Comparison of ENCODE assay signal across 14 mouse cellular contexts in genomic region chr5:24396254-24396653, GRCm38 (mm10). TPM values are rescaled to one million over a fixed set of nuclear protein-coding genes. Genes with fewer than 3 reads are reported as not detected.
DNase-seq lines count a peak whose midpoint lies in the region; ATAC-seq and TF ChIP-seq lines count a peak whose summit lies in the region.
"Not testable (repeated sequence)": the region's sequence is repeated elsewhere in the genome, so short reads cannot be mapped to it uniquely, and the experiment has no call there.
"Had no signal": no experiment of that assay in that cellular context is flagged by ENCODE, and none has a peak within 500 bp of the region (broad histone marks: within the 10 kb centered on the region; RNA-seq: fewer than 3 reads in every experiment).

No protein-coding gene starts in this region.

- not testable (repeated sequence) for TF ChIP-seq RAD21 in MEL (IDR thresholded peaks at IDR 0.05; ENCODE audit: low read depth, low read length)

- H3K79me2 ChIP-seq in MEL (ENCODE audit: control insufficient read depth, insufficient read depth, low read length, poor library complexity) = not testable (repeated sequence)

- H3K4me3 ChIP-seq in MEL (ENCODE audit: control insufficient read depth in 1 of 2, insufficient read depth in 1 of 2, low read depth in 2 of 2, low read length in 2 of 2); forebrain, postnatal 0 days (ENCODE audit: low read depth, low read length); intestine, postnatal 0 days (ENCODE audit: low read depth, low read length); left cerebral cortex, adult 2 months; lung, postnatal 0 days (ENCODE audit: low read depth, low read length); stomach, postnatal 0 days (ENCODE audit: low read depth, low read length): not testable (repeated sequence)

- 93% methylated on average over 6 of the region's 6 CpGs for WGBS in forebrain, postnatal 0 days
- WGBS in intestine, postnatal 0 days = 81% methylated on average over 6 of the region's 6 CpGs
- WGBS in lung, postnatal 0 days = 83% methylated on average over 6 of the region's 6 CpGs
- 91% methylated on average over 6 of the region's 6 CpGs for WGBS in stomach, postnatal 0 days

- not testable (repeated sequence) for H3K9ac ChIP-seq in MEL (ENCODE audit: control insufficient read depth, low read depth, low read length, poor library complexity, severe bottlenecking); forebrain, postnatal 0 days; intestine, postnatal 0 days (ENCODE audit: low read depth, low read length); lung, postnatal 0 days (replicated peaks; ENCODE audit: low read depth); stomach, postnatal 0 days (ENCODE audit: low read length)

- intact Hi-C loops in left cerebral cortex, adult 2 months (cut with DNase I) = loop anchor here (5.0 kb wide), 1 partner anchor 76 kb away; no protein-coding TSS in a partner anchor

- H3K27me3 ChIP-seq in MEL (ENCODE audit: control insufficient read depth in 1 of 2, insufficient read depth in 2 of 2, low read length in 2 of 2); forebrain, postnatal 0 days (ENCODE audit: insufficient read depth, low read length); intestine, postnatal 0 days (replicated peaks; ENCODE audit: control insufficient read depth, insufficient read depth, low read length); lung, postnatal 0 days (replicated peaks; ENCODE audit: insufficient read depth, low read length); stomach, postnatal 0 days (ENCODE audit: control insufficient read depth, insufficient read depth, low read length): not testable (repeated sequence)

- H3K4me2 ChIP-seq in forebrain, postnatal 0 days (ENCODE audit: low read depth); intestine, postnatal 0 days (replicated peaks; ENCODE audit: low read depth); lung, postnatal 0 days (replicated peaks; ENCODE audit: low read depth, low read length); stomach, postnatal 0 days (replicated peaks; ENCODE audit: low read depth): not testable (repeated sequence)

- not testable (repeated sequence) for TF ChIP-seq EP300 in MEL (IDR thresholded peaks at IDR 0.05; ENCODE audit: low read depth in 1 of 2, low read length in 2 of 2); lung, postnatal 0 days (IDR thresholded peaks at IDR 0.05); stomach, postnatal 0 days (optimal IDR thresholded peaks at IDR 0.05)

- peak in 2 of 3 experiments; percentile 18 to 22; a peak in 2 of 6 replicates for TF ChIP-seq CTCF in MEL (IDR thresholded peaks at IDR 0.05 in 2 of 3, conservative IDR thresholded peaks at IDR 0.05 in 1 of 3; ENCODE audit: control insufficient read depth in 1 of 3, insufficient read depth in 1 of 3, low read depth in 2 of 3, low read length in 3 of 3, poor library complexity in 1 of 3, severe bottlenecking in 1 of 3)
- TF ChIP-seq CTCF in forebrain, postnatal 0 days (IDR thresholded peaks at IDR 0.05; ENCODE audit: low read depth) = 0 out of 2 replicates have a peak, but pooled peaks have one; percentile 3
- TF ChIP-seq CTCF in intestine, postnatal 0 days (IDR thresholded peaks at IDR 0.05; ENCODE audit: low read depth) = peak; percentile 41
- TF ChIP-seq CTCF in left cerebral cortex, adult 2 months (IDR thresholded peaks at IDR 0.05) = peak; percentile 38
- TF ChIP-seq CTCF in lung, postnatal 0 days (IDR thresholded peaks at IDR 0.05) = peak; percentile 14; the same call in 1 of the 2 replicates
- TF ChIP-seq CTCF in stomach, postnatal 0 days (IDR thresholded peaks at IDR 0.05; ENCODE audit: low read depth) = peak; percentile 31

- H3K27ac ChIP-seq in MEL (ENCODE audit: control insufficient read depth, low read depth, low read length); forebrain, postnatal 0 days (ENCODE audit: low read depth, low read length); intestine, postnatal 0 days (ENCODE audit: low read depth, low read length); left cerebral cortex, adult 2 months; lung, postnatal 0 days (ENCODE audit: low read length); stomach, postnatal 0 days (replicated peaks): not testable (repeated sequence)

- H3K9me3 ChIP-seq in MEL (replicated peaks; ENCODE audit: insufficient read depth, low read length); forebrain, postnatal 0 days (ENCODE audit: low read length); intestine, postnatal 0 days (ENCODE audit: control insufficient read depth); lung, postnatal 0 days (ENCODE audit: low read length); stomach, postnatal 0 days (ENCODE audit: control insufficient read depth, low read length): not testable (repeated sequence)

- H3K36me3 ChIP-seq in MEL (ENCODE audit: control insufficient read depth in 1 of 2, insufficient read depth in 2 of 2, low read length in 2 of 2) = peaks cover 2 to 15% of the 10 kb centered on the region in 2 experiments; a peak in 3 of 4 replicates
- H3K36me3 ChIP-seq in forebrain, postnatal 0 days (ENCODE audit: insufficient read depth); lung, postnatal 0 days (ENCODE audit: insufficient read depth, low read length); stomach, postnatal 0 days (ENCODE audit: control insufficient read depth, insufficient read depth, low read length): not testable (repeated sequence)
- peaks cover 15% of the 10 kb centered on the region; the same call in 1 of the 2 replicates for H3K36me3 ChIP-seq in intestine, postnatal 0 days (ENCODE audit: control insufficient read depth, insufficient read depth)

- not testable (repeated sequence) for DNase-seq in MEL (ENCODE audit: low read depth, low spot score); forebrain, postnatal 0 days; left cerebral cortex, adult 2 months (ENCODE audit: extremely low spot score in 1 of 2, low spot score in 2 of 2); lung, postnatal 0 days (ENCODE audit: low spot score); stomach, postnatal 0 days (ENCODE audit: low spot score)

- ATAC-seq in forebrain, postnatal 0 days; intestine, postnatal 0 days; lung, postnatal 0 days; stomach, postnatal 0 days (ENCODE audit: low FRiP score, low TSS enrichment): not testable (repeated sequence)

- TF ChIP-seq POLR2A in MEL (IDR thresholded peaks at IDR 0.05; ENCODE audit: control insufficient read depth in 1 of 2, insufficient read depth in 1 of 2, low read depth in 1 of 2, low read length in 2 of 2, poor library complexity in 1 of 2) = not testable (repeated sequence)

- peaks cover 10 to 14% of the 10 kb centered on the region in 2 experiments for H3K4me1 ChIP-seq in MEL (ENCODE audit: control insufficient read depth in 1 of 2, insufficient read depth in 2 of 2, low read length in 2 of 2)
- H3K4me1 ChIP-seq in forebrain, postnatal 0 days (ENCODE audit: insufficient read depth); intestine, postnatal 0 days (replicated peaks; ENCODE audit: control insufficient read depth, insufficient read depth, low read length); lung, postnatal 0 days (ENCODE audit: insufficient read depth, low read depth, low read length); stomach, postnatal 0 days (replicated peaks; ENCODE audit: control insufficient read depth, insufficient read depth): not testable (repeated sequence)

RNA-seq across cellular contexts. Expression of gene Abcb8, which starts 2.8 kb away (rescaled TPM):
- total RNA-seq in MEL (2012; rRNA removed) = 72.4 and 76.9 TPM in 2 replicates
- 100 to 1,000 TPM in 1 of 2 experiments, not detected in 1; 124 TPM for polyA plus RNA-seq in MEL (2012; ENCODE audit: insufficient read depth in 1 of 2, insufficient read length in 2 of 2, low read depth in 1 of 2, low replicate concordance in 2 of 2, missing spikeins in 1 of 2)
- total RNA-seq in forebrain, postnatal 0 days (2014; rRNA removed) = 58.2 and 64.1 TPM in 2 replicates
- 38.7 and 44.6 TPM in 2 replicates for polyA plus RNA-seq in forebrain, postnatal 0 days (2015; fragmentation: Nextera tagmentation; extraction: Ambion mirVana)
- polyA plus RNA-seq in intestine, postnatal 0 days (2015; fragmentation: Nextera tagmentation; extraction: Ambion mirVana) = 40.4 and 40.9 TPM in 2 replicates
- 10 to 100 TPM; 45.3 to 54.9 TPM for total RNA-seq in left cerebral cortex, adult 2 months (2021)
- 22.4 and 25.6 TPM in 2 replicates for polyA plus RNA-seq in lung, postnatal 0 days (2015; fragmentation: Nextera tagmentation; extraction: Ambion mirVana)
- 29.3 and 30.2 TPM in 2 replicates for polyA plus RNA-seq in stomach, postnatal 0 days (2015; fragmentation: Nextera tagmentation; extraction: Ambion mirVana)

RNA-seq across cellular contexts. Expression of gene Atg9b, which starts 4.3 kb away (rescaled TPM):
- 30.2 and 41.2 TPM in 2 replicates for total RNA-seq in MEL (2012; rRNA removed)
- 10 to 100 TPM in 1 of 2 experiments, not detected in 1; 41.5 TPM for polyA plus RNA-seq in MEL (2012; ENCODE audit: insufficient read depth in 1 of 2, insufficient read length in 2 of 2, low read depth in 1 of 2, low replicate concordance in 2 of 2, missing spikeins in 1 of 2)
- total RNA-seq in forebrain, postnatal 0 days (2014; rRNA removed) = 8.0 and 9.5 TPM in 2 replicates
- polyA plus RNA-seq in forebrain, postnatal 0 days (2015; fragmentation: Nextera tagmentation; extraction: Ambion mirVana) = 3.4 and 5.1 TPM in 2 replicates
- polyA plus RNA-seq in intestine, postnatal 0 days (2015; fragmentation: Nextera tagmentation; extraction: Ambion mirVana) = 0.42 and 0.61 TPM in 2 replicates
- total RNA-seq in left cerebral cortex, adult 2 months (2021) = 1 to 10 TPM; 4.0 to 4.2 TPM
- polyA plus RNA-seq in lung, postnatal 0 days (2015; fragmentation: Nextera tagmentation; extraction: Ambion mirVana) = 0.54 and 0.94 TPM in 2 replicates
- polyA plus RNA-seq in stomach, postnatal 0 days (2015; fragmentation: Nextera tagmentation; extraction: Ambion mirVana) = 4.1 and 5.8 TPM in 2 replicates
- total RNA-seq: gastrocnemius, postnatal 36 days had no signal

RNA-seq across cellular contexts. Expression of gene Asic3, which starts 16.9 kb away (rescaled TPM):
- total RNA-seq in MEL (2012; rRNA removed) = 0.04 TPM in 1 of 2 replicates, not detected in the other
- polyA plus RNA-seq in MEL (2012; ENCODE audit: insufficient read depth in 1 of 2, insufficient read length in 2 of 2, low read depth in 1 of 2, low replicate concordance in 2 of 2, missing spikeins in 1 of 2) = under 1 TPM in 1 of 2 experiments, not detected in 1; 0.35 TPM
- total RNA-seq in forebrain, postnatal 0 days (2014; rRNA removed) = 0.15 TPM in 1 of 2 replicates, not detected in the other
- polyA plus RNA-seq in forebrain, postnatal 0 days (2015; fragmentation: Nextera tagmentation; extraction: Ambion mirVana) = 0.08 and 0.52 TPM in 2 replicates
- polyA plus RNA-seq in intestine, postnatal 0 days (2015; fragmentation: Nextera tagmentation; extraction: Ambion mirVana) = 0.08 and 0.17 TPM in 2 replicates
- total RNA-seq in left cerebral cortex, adult 2 months (2021) = under 1 TPM in 1 of 2 experiments, not detected in 1; 0.36 TPM
- polyA plus RNA-seq in lung, postnatal 0 days (2015; fragmentation: Nextera tagmentation; extraction: Ambion mirVana) = 0.07 and 0.29 TPM in 2 replicates
- polyA plus RNA-seq in stomach, postnatal 0 days (2015; fragmentation: Nextera tagmentation; extraction: Ambion mirVana) = 0.10 TPM in 1 of 2 replicates, not detected in the other
- total RNA-seq: common myeloid progenitor, adult 5-6 weeks; granulocyte monocyte progenitor cell, adult 5-6 weeks; hematopoietic stem cell, adult 5-6 weeks had no signal
- polyA plus RNA-seq: forebrain, embryonic 11.5 days; forebrain, embryonic 14.5 days; heart, embryonic 14.5 days; intestine, embryonic 14.5 days had no signal

RNA-seq across cellular contexts. Expression of gene Cdk5, which starts 27.1 kb away (rescaled TPM):
- total RNA-seq in MEL (2012; rRNA removed) = 18.2 and 24.8 TPM in 2 replicates
- 10 to 100 TPM in 1 of 2 experiments, not detected in 1; 82.6 TPM for polyA plus RNA-seq in MEL (2012; ENCODE audit: insufficient read depth in 1 of 2, insufficient read length in 2 of 2, low read depth in 1 of 2, low replicate concordance in 2 of 2, missing spikeins in 1 of 2)
- total RNA-seq in forebrain, postnatal 0 days (2014; rRNA removed) = 83.3 and 93.8 TPM in 2 replicates
- polyA plus RNA-seq in forebrain, postnatal 0 days (2015; fragmentation: Nextera tagmentation; extraction: Ambion mirVana) = 156 and 165 TPM in 2 replicates
- 28.4 and 29.9 TPM in 2 replicates for polyA plus RNA-seq in intestine, postnatal 0 days (2015; fragmentation: Nextera tagmentation; extraction: Ambion mirVana)
- total RNA-seq in left cerebral cortex, adult 2 months (2021) = 100 to 1,000 TPM; 118 to 129 TPM
- polyA plus RNA-seq in lung, postnatal 0 days (2015; fragmentation: Nextera tagmentation; extraction: Ambion mirVana) = 31.1 and 31.6 TPM in 2 replicates
- 29.3 and 30.5 TPM in 2 replicates for polyA plus RNA-seq in stomach, postnatal 0 days (2015; fragmentation: Nextera tagmentation; extraction: Ambion mirVana)

RNA-seq across cellular contexts. Expression of gene Slc4a2, which starts 27.4 kb away (rescaled TPM):
- total RNA-seq in MEL (2012; rRNA removed) = 20.1 and 20.9 TPM in 2 replicates
- 10 to 100 TPM in 1 of 2 experiments, not detected in 1; 56.3 TPM for polyA plus RNA-seq in MEL (2012; ENCODE audit: insufficient read depth in 1 of 2, insufficient read length in 2 of 2, low read depth in 1 of 2, low replicate concordance in 2 of 2, missing spikeins in 1 of 2)
- total RNA-seq in forebrain, postnatal 0 days (2014; rRNA removed) = 21.4 and 31.9 TPM in 2 replicates
- 9.7 and 13.9 TPM in 2 replicates for polyA plus RNA-seq in forebrain, postnatal 0 days (2015; fragmentation: Nextera tagmentation; extraction: Ambion mirVana)
- 29.9 and 30.1 TPM in 2 replicates for polyA plus RNA-seq in intestine, postnatal 0 days (2015; fragmentation: Nextera tagmentation; extraction: Ambion mirVana)
- total RNA-seq in left cerebral cortex, adult 2 months (2021) = 10 to 100 TPM; 31.0 to 33.8 TPM
- polyA plus RNA-seq in lung, postnatal 0 days (2015; fragmentation: Nextera tagmentation; extraction: Ambion mirVana) = 28.9 and 35.0 TPM in 2 replicates
- 34.3 and 37.8 TPM in 2 replicates for polyA plus RNA-seq in stomach, postnatal 0 days (2015; fragmentation: Nextera tagmentation; extraction: Ambion mirVana)
